Mouse (Mus musculus) liver, adult 2 months (tissue): ENCODE measurements around the gene Sik1. TPM values are rescaled to one million over a fixed set of nuclear protein-coding genes. Genes with fewer than 3 reads are reported as not detected.
"Not testable (repeated sequence)": the region's sequence is repeated elsewhere in the genome, so short reads cannot be mapped to it uniquely, and the experiment has no call there.

Experiments used
- DNase-seq: peaks from one replicate; pipeline ENCODE4 v3.0.0-alpha.2; 2011; ENCODE audit warnings: low read depth, low spot score; ENCODE audit errors: extremely low read depth
- H3K27ac ChIP-seq: fragments of 200-500 bp; replicated peaks from 2 replicates; pipeline ENCODE4 v1.5.1; 2012; ENCODE audit warnings: low read depth, mild to moderate bottlenecking, control low read depth, inconsistent platforms, low read length; ENCODE audit not compliant: insufficient read depth
- H3K27me3 ChIP-seq: fragments of 200-500 bp; 2 replicates; pipeline ENCODE4 v1.6.1; 2012; ENCODE audit warnings: mild to moderate bottlenecking, moderate library complexity, low read length, inconsistent platforms; ENCODE audit not compliant: control insufficient read depth, insufficient read depth
- H3K36me3 ChIP-seq: fragments of 200-500 bp; 2 replicates; pipeline ENCODE4 v1.6.1; 2012; ENCODE audit warnings: low read length, inconsistent platforms; ENCODE audit not compliant: control insufficient read depth, insufficient read depth
- H3K4me1 ChIP-seq: fragments of 200-500 bp; 2 replicates; pipeline ENCODE4 v1.6.1; 2011; ENCODE audit warnings: low read length; ENCODE audit not compliant: control insufficient read depth, insufficient read depth
- H3K4me3 ChIP-seq: fragments of 200-500 bp; 2 replicates; pipeline ENCODE4 v1.5.1; 2011; ENCODE audit warnings: low read depth, mild to moderate bottlenecking, control low read depth, low read length, moderate library complexity; ENCODE audit not compliant: insufficient read depth
- H3K79me2 ChIP-seq: fragments of 200-500 bp; 2 replicates; pipeline ENCODE4 v1.6.1; 2012; ENCODE audit warnings: inconsistent platforms, mild to moderate bottlenecking, low read length, moderate library complexity; ENCODE audit not compliant: control insufficient read depth, insufficient read depth
- H3K9ac ChIP-seq: fragments of 200-500 bp; 2 replicates; pipeline ENCODE4 v1.6.1; 2012; ENCODE audit warnings: low read depth, mild to moderate bottlenecking, control low read depth, inconsistent platforms, low read length
- CTCF ChIP-seq: fragments of 200-500 bp; IDR thresholded peaks from 2 replicates; pipeline ENCODE4 v1.5.1; 2011; ENCODE audit warnings: low read depth, low read length, control low read depth
- POLR2A ChIP-seq: fragments of 200-500 bp; IDR thresholded peaks from 2 replicates; pipeline ENCODE4 v1.6.1; 2011; ENCODE audit warnings: low read length, control low read depth; ENCODE audit not compliant: insufficient read depth; ENCODE audit errors: extremely low read depth
- WGBS: fragments of 180-500 bp; shearing (Covaris S2); methylation state at CpG from one replicate; pipeline ENCODE4 v1.1.7; 2018; 5-methylcytosine and 5-hydroxymethylcytosine counted together
- polyA plus RNA-seq: library from polyadenylated mRNA; depleted of rRNA; stranded (reverse); fragments of >200 nt; gene quantifications from 2 replicates; pipeline ENCODE4 v1.2.3, GENCODE M21; 2012
- total RNA-seq: library from RNA; depleted of rRNA; stranded (reverse); fragments of >200 nt; gene quantifications from 2 replicates; pipeline ENCODE4 v1.2.3, GENCODE M21; 2014

Sik1 gene
- total and polyA plus RNA-seq, 2 experiments: 2.7 to 8.0 TPM

GRCm38 (mm10) chr17:31891858-31892257, 36.3 kb upstream of the Sik1 start:
- DNase-seq: no peak
- Histone ChIP-seq H3K4me1 (peaks cover 6% of the 10 kb centered on the region; the same call in 1 of the 2 replicates), H3K27ac (no peak overlapping the region), H3K4me3 (no peak overlapping the region), H3K27me3 (no peaks in the 10 kb centered on the region), H3K9ac (no peak overlapping the region), H3K36me3 (no peaks in the 10 kb centered on the region), H3K79me2 (no peaks in the 10 kb centered on the region)
- TF ChIP-seq POLR2A (no peak), CTCF (no peak)
- 88% methylated on average over 4 of the region's 4 CpGs for WGBS

DNA sequence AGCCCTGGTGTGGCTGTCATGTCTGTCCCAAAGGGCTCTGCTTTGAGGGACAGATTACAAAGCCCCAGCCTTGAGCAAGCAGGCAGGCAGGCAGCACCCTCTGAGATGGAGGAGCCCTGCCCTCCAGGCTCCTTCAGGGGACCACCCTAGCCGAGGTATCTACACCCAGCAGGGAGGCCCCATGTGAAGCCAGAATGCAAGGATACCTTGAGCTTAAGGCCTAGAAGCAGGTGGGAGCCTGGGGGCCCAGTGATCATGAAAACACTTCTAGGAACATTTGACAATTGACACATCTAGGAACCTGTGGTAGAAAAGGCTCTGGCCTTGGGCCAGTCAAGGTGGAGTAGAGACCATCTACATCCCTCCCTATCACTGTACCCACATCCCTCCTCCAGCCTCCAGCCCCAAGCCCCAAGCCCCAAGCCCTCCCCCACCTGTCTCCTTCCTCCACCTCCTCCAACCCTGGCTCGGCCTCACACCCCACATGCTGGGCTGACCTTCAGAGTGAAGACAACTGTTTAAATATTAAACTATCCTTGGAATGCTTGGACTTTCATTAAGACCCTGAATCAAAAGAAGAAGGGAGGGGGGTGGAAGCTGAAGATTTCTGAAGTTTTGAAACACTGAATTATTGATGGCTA, 34.8 kb upstream of the Sik1 start:
- no peak overlapping the region for H3K4me3 ChIP-seq
- no peaks in the 10 kb centered on the region for H3K4me1 ChIP-seq
- no peak overlapping the region for H3K27ac ChIP-seq
- H3K9ac ChIP-seq: no peak overlapping the region
- no peaks in the 10 kb centered on the region for H3K27me3 ChIP-seq
- no peaks in the 10 kb centered on the region for H3K36me3 ChIP-seq
- H3K79me2 ChIP-seq: no peaks in the 10 kb centered on the region
- no peak for TF ChIP-seq POLR2A
- TF ChIP-seq CTCF: no peak
- 74% methylated on average over 2 of the region's 2 CpGs for WGBS
- no peak for DNase-seq

DNA sequence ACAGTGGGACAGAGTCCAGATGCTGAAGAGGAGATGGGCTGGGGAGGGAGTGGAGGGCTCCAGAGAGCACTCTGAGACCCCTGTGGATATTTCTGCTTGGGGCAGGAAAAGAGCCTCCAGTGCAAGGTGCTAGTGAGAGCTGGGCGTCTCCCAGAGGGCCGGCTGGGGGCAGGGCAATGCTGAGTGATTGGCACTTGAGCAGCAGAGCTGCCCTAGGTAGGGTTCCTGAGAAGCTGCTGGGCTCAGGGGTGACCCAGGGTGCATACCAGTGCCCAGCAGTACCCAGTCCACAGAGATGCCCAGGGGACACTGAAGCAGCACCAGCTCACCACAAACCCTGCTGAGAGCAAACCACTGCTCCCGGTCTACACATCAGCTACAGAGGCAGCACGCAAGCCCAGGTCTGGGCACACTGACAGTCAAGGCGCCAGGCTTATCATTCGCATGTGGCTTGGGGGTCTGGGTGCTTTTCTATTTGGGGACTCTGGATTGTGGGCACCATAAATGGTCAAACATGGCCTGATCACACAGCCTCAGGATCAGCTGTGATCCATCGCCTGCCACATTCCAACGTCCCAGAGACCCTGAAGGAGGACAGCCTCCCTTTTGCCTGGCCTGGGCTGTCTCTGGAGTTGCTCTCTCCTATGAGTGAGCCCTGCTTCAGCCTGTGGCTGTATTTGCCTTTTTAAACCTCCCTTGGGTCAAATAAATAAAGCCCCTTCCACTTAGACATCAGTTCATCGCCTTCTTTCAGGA, 34.0 kb upstream of the Sik1 start:
- 85% methylated on average over 9 of the region's 9 CpGs for WGBS
- no peaks in the 10 kb centered on the region for H3K36me3 ChIP-seq
- H3K27me3 ChIP-seq: no peaks in the 10 kb centered on the region
- H3K4me1 ChIP-seq: no peaks in the 10 kb centered on the region
- H3K27ac ChIP-seq: no peak overlapping the region
- TF ChIP-seq POLR2A (no peak), CTCF (no peak)
- DNase-seq: no peak
- no peak overlapping the region for H3K9ac ChIP-seq
- no peaks in the 10 kb centered on the region for H3K79me2 ChIP-seq
- no peak overlapping the region for H3K4me3 ChIP-seq

GRCm38 (mm10) chr17:31888540-31888939, 32.9 kb upstream of the Sik1 start:
- TF ChIP-seq CTCF (no peak), POLR2A (no peak)
- Histone ChIP-seq H3K27me3 (no peaks in the 10 kb centered on the region), H3K36me3 (no peaks in the 10 kb centered on the region), H3K4me3 (no peak overlapping the region), H3K79me2 (no peaks in the 10 kb centered on the region), H3K4me1 (no peaks in the 10 kb centered on the region), H3K9ac (no peak overlapping the region), H3K27ac (no peak overlapping the region)
- WGBS: 80% methylated on average over 6 of the region's 6 CpGs
- no peak for DNase-seq

GRCm38 (mm10) chr17:31884676-31885075, 29.1 kb upstream of the Sik1 start:
- not testable (repeated sequence) for H3K27me3 ChIP-seq, H3K4me1 ChIP-seq, H3K27ac ChIP-seq, H3K36me3 ChIP-seq, H3K4me3 ChIP-seq, H3K9ac ChIP-seq, DNase-seq, H3K79me2 ChIP-seq
- WGBS: 89% methylated on average over 1 of the region's 1 CpGs

DNA sequence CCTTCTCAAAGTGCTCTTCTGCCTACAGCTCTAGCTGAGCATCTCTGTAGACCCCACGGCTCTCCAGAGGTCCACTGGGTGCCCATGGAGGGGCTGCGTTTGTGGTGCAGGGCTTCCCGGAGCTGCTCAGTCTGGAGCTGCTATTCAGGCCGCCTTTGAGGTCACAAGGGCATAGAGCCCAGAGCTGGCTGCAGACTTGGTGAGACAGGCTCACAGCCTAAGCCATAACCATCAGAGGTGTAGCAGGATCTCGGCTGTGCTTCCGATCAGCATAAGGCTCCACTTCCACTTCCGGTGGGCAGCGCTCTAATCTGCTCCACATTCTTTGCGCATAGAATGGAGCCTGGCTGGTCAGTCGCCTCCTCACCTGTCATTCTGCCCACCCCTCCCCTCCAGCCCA, 23.8 kb upstream of the Sik1 start:
- no peak overlapping the region for H3K4me3 ChIP-seq
- H3K36me3 ChIP-seq: no peaks in the 10 kb centered on the region
- no peaks in the 10 kb centered on the region for H3K79me2 ChIP-seq
- no peak overlapping the region for H3K9ac ChIP-seq
- 85% methylated on average over 10 of the region's 10 CpGs for WGBS
- DNase-seq: no peak
- peaks cover 4% of the 10 kb centered on the region for H3K4me1 ChIP-seq
- H3K27me3 ChIP-seq: no peaks in the 10 kb centered on the region
- no peak overlapping the region for H3K27ac ChIP-seq
- no peak for TF ChIP-seq CTCF
- TF ChIP-seq POLR2A: no peak
